Mouse (Mus musculus): ENCODE measurements around the gene Rnase4. TPM values are rescaled to one million over a fixed set of nuclear protein-coding genes. Genes with fewer than 3 reads are reported as not detected.

Gene Rnase4
- polyA plus RNA-seq, 2 experiments = 12.8 to 20.2 TPM

GRCm38 (mm10) chr14:51132372-51132771 lies 41.5 kb downstream of the Rnase4 start:
- ATAC-seq (ENCODE audit: insufficient read depth) (peak; percentile 40), DNase-seq (ENCODE audit: low read depth in 3 of 3, low spot score in 3 of 3) (peak in 2 of 3 experiments; percentile 67 to 76)
- TF ChIP-seq CTCF (IDR thresholded peaks at IDR 0.05; ENCODE audit: low read depth) (no peak), EP300 (IDR thresholded peaks at IDR 0.05; ENCODE audit: low read depth) (peak; percentile 33)
- H3K27me3 ChIP-seq (ENCODE audit: control insufficient read depth, insufficient read depth, low read length) = no peaks in the 10 kb centered on the region
- H3K27ac ChIP-seq = peak overlapping the region; percentile 99
- H3K9ac ChIP-seq (replicated peaks) = peak overlapping the region; percentile 32; the same call in 1 of the 2 replicates
- H3K9me3 ChIP-seq (ENCODE audit: control insufficient read depth, low read length) = no peaks in the 10 kb centered on the region
- peak overlapping the region; percentile 41 for H3K4me2 ChIP-seq (ENCODE audit: low read depth)
- no peak overlapping the region for H3K4me3 ChIP-seq (ENCODE audit: insufficient read depth in 1 of 2, low read depth in 2 of 2, low read length in 2 of 2)
- H3K4me1 ChIP-seq (replicated peaks; ENCODE audit: control insufficient read depth in 2 of 2, insufficient read depth in 2 of 2, low read length in 1 of 2) = peaks cover 50 to 53% of the 10 kb centered on the region in 2 experiments
- H3K36me3 ChIP-seq (replicated peaks; ENCODE audit: control insufficient read depth, insufficient read depth, low read depth) = no peaks in the 10 kb centered on the region
- WGBS (ENCODE audit: insufficient replicate concordance) = 48% methylated on average over 4 of the region's 4 CpGs

GRCm38 (mm10) chr14:51140342-51140741 lies 49.5 kb downstream of the Rnase4 start:
- no peak overlapping the region for H3K9ac ChIP-seq (replicated peaks)
- H3K4me1 ChIP-seq (replicated peaks; ENCODE audit: control insufficient read depth in 2 of 2, insufficient read depth in 2 of 2, low read length in 1 of 2) = peaks cover 40 to 45% of the 10 kb centered on the region in 2 experiments
- no peak overlapping the region for H3K27ac ChIP-seq
- no peak overlapping the region for H3K4me3 ChIP-seq (ENCODE audit: insufficient read depth in 1 of 2, low read depth in 2 of 2, low read length in 2 of 2)
- no peaks in the 10 kb centered on the region for H3K27me3 ChIP-seq (ENCODE audit: control insufficient read depth, insufficient read depth, low read length)
- no peaks in the 10 kb centered on the region for H3K9me3 ChIP-seq (ENCODE audit: control insufficient read depth, low read length)
- H3K36me3 ChIP-seq (replicated peaks; ENCODE audit: control insufficient read depth, insufficient read depth, low read depth) = no peaks in the 10 kb centered on the region
- ATAC-seq (ENCODE audit: insufficient read depth) (no peak), DNase-seq (ENCODE audit: low read depth in 3 of 3, low spot score in 3 of 3) (no peak)
- WGBS (ENCODE audit: insufficient replicate concordance) = 73% methylated on average over 2 of the region's 2 CpGs
- TF ChIP-seq EP300 (IDR thresholded peaks at IDR 0.05; ENCODE audit: low read depth) (no peak), CTCF (IDR thresholded peaks at IDR 0.05; ENCODE audit: low read depth) (no peak)
- H3K4me2 ChIP-seq (ENCODE audit: low read depth) = no peak overlapping the region

- Histone ChIP-seq H3K27me3 (ENCODE audit: control insufficient read depth, insufficient read depth, low read length) (no peaks in the 10 kb centered on the region), H3K4me2 (ENCODE audit: low read depth) (peak overlapping the region; percentile 0; the same call in 1 of the 2 replicates), H3K4me1 (replicated peaks; ENCODE audit: control insufficient read depth in 2 of 2, insufficient read depth in 2 of 2, low read length in 1 of 2) (peaks cover 53 to 61% of the 10 kb centered on the region in 2 experiments), H3K27ac (peak overlapping the region; percentile 77), H3K9me3 (ENCODE audit: control insufficient read depth, low read length) (no peaks in the 10 kb centered on the region), H3K9ac (replicated peaks) (no peak overlapping the region), H3K36me3 (replicated peaks; ENCODE audit: control insufficient read depth, insufficient read depth, low read depth) (no peaks in the 10 kb centered on the region), H3K4me3 (ENCODE audit: insufficient read depth in 1 of 2, low read depth in 2 of 2, low read length in 2 of 2) (no peak overlapping the region)
- ATAC-seq (ENCODE audit: insufficient read depth) (peak; percentile 50; the same call in 1 of the 2 replicates), DNase-seq (ENCODE audit: low read depth in 3 of 3, low spot score in 3 of 3) (no peak)
- WGBS (ENCODE audit: insufficient replicate concordance) = 59% methylated on average over 4 of the region's 4 CpGs
- TF ChIP-seq EP300 (IDR thresholded peaks at IDR 0.05; ENCODE audit: low read depth) (no peak), CTCF (IDR thresholded peaks at IDR 0.05; ENCODE audit: low read depth) (no peak)
Measured at GRCm38 (mm10) chr14:51142119-51142518, 51.2 kb downstream of the Rnase4 start.

- ATAC-seq (ENCODE audit: insufficient read depth) = peak; percentile 88
Measured at GRCm38 (mm10) chr14:51142568-51142967, 51.7 kb downstream of the Rnase4 start.

GRCm38 (mm10) chr14:51143287-51143686 lies 52.4 kb downstream of the Rnase4 start:
- Histone ChIP-seq H3K4me3 (ENCODE audit: insufficient read depth in 1 of 2, low read depth in 2 of 2, low read length in 2 of 2) (no peak overlapping the region), H3K27me3 (ENCODE audit: control insufficient read depth, insufficient read depth, low read length) (no peaks in the 10 kb centered on the region), H3K36me3 (replicated peaks; ENCODE audit: control insufficient read depth, insufficient read depth, low read depth) (no peaks in the 10 kb centered on the region), H3K4me2 (ENCODE audit: low read depth) (peak overlapping the region; percentile 62), H3K4me1 (replicated peaks; ENCODE audit: control insufficient read depth in 2 of 2, insufficient read depth in 2 of 2, low read length in 1 of 2) (peaks cover 63 to 67% of the 10 kb centered on the region in 2 experiments), H3K27ac (peak overlapping the region; percentile 97), H3K9me3 (ENCODE audit: control insufficient read depth, low read length) (no peaks in the 10 kb centered on the region), H3K9ac (replicated peaks) (peak overlapping the region; percentile 56)
- WGBS (ENCODE audit: insufficient replicate concordance) = 51% methylated on average over 4 of the region's 4 CpGs
- TF ChIP-seq EP300 (IDR thresholded peaks at IDR 0.05; ENCODE audit: low read depth) (no peak), CTCF (IDR thresholded peaks at IDR 0.05; ENCODE audit: low read depth) (no peak)
- ATAC-seq (ENCODE audit: insufficient read depth) (no peak), DNase-seq (ENCODE audit: low read depth in 3 of 3, low spot score in 3 of 3) (no peak)

More at GRCm38 (mm10) chr14:51142568-51142967, 51.7 kb downstream of the Rnase4 start:
- no peak overlapping the region for H3K9ac ChIP-seq (replicated peaks)
- no peaks in the 10 kb centered on the region for H3K27me3 ChIP-seq (ENCODE audit: control insufficient read depth, insufficient read depth, low read length)
- peaks cover 56 to 62% of the 10 kb centered on the region in 2 experiments for H3K4me1 ChIP-seq (replicated peaks; ENCODE audit: control insufficient read depth in 2 of 2, insufficient read depth in 2 of 2, low read length in 1 of 2)
- no peak overlapping the region for H3K4me3 ChIP-seq (ENCODE audit: insufficient read depth in 1 of 2, low read depth in 2 of 2, low read length in 2 of 2)
- H3K27ac ChIP-seq = peak overlapping the region; percentile 77
- TF ChIP-seq EP300 (IDR thresholded peaks at IDR 0.05; ENCODE audit: low read depth) (peak; percentile 78), CTCF (IDR thresholded peaks at IDR 0.05; ENCODE audit: low read depth) (no peak)
- H3K9me3 ChIP-seq (ENCODE audit: control insufficient read depth, low read length) = no peaks in the 10 kb centered on the region
- peak overlapping the region; percentile 0; the same call in 1 of the 2 replicates for H3K4me2 ChIP-seq (ENCODE audit: low read depth)
- 40% methylated on average over 3 of the region's 3 CpGs for WGBS (ENCODE audit: insufficient replicate concordance)
- peak in 2 of 3 experiments; percentile 69 to 76 for DNase-seq (ENCODE audit: low read depth in 3 of 3, low spot score in 3 of 3)
- H3K36me3 ChIP-seq (replicated peaks; ENCODE audit: control insufficient read depth, insufficient read depth, low read depth) = no peaks in the 10 kb centered on the region

All from liver, embryonic 14.5 days (tissue).